ENCODE assay signal across 9 mouse cellular contexts in genomic region chr1:75015551-75016265, GRCm38 (mm10).
A peak's percentile ranks its signal among the peaks of the same experiment; 100 is the strongest.
DNase-seq lines count a peak whose midpoint lies in the region; ATAC-seq and TF ChIP-seq lines count a peak whose summit lies in the region.
"Had no signal": no experiment of that assay in that cellular context is flagged by ENCODE, and none has a peak within 500 bp of the region (broad histone marks: within the 10 kb centered on the region; RNA-seq: fewer than 3 reads in every experiment).

No protein-coding gene starts in this region.

- H3K4me2 ChIP-seq in intestine, embryonic 14.5 days (ENCODE audit: low read length), result peak overlapping the region; percentile 23; the same call in 1 of the 2 replicates
- H3K4me2 ChIP-seq in hindbrain, embryonic 16.5 days (ENCODE audit: low read length), result no peak overlapping the region
- H3K4me2 ChIP-seq: hindbrain, embryonic 12.5 days had no signal

- H3K9me3 ChIP-seq in intestine, embryonic 14.5 days (ENCODE audit: control insufficient read depth, low read length), result no peaks in the 10 kb centered on the region
- H3K9me3 ChIP-seq in hindbrain, embryonic 16.5 days (ENCODE audit: control insufficient read depth, low read length), result no peaks in the 10 kb centered on the region
- H3K9me3 ChIP-seq: hindbrain, embryonic 12.5 days had no signal

- no peaks in the 10 kb centered on the region for H3K27me3 ChIP-seq in intestine, embryonic 14.5 days (replicated peaks; ENCODE audit: control insufficient read depth, insufficient read depth, low read length)
- H3K27me3 ChIP-seq in hindbrain, embryonic 16.5 days (replicated peaks; ENCODE audit: control insufficient read depth, insufficient read depth, low read length), result peaks cover 3% of the 10 kb centered on the region; the same call in 1 of the 2 replicates

- H3K36me3 ChIP-seq in intestine, embryonic 14.5 days (ENCODE audit: control insufficient read depth, insufficient read depth, low read length), result no peaks in the 10 kb centered on the region
- H3K36me3 ChIP-seq in hindbrain, embryonic 16.5 days (ENCODE audit: control insufficient read depth, insufficient read depth, low read length), result no peaks in the 10 kb centered on the region
- H3K36me3 ChIP-seq: hindbrain, embryonic 12.5 days had no signal

- H3K4me3 ChIP-seq in gastrocnemius, adult 2 months, result peak overlapping the region; percentile 32
- no peak overlapping the region for H3K4me3 ChIP-seq in intestine, embryonic 14.5 days (ENCODE audit: low read depth, low read length)
- H3K4me3 ChIP-seq in hindbrain, embryonic 16.5 days (ENCODE audit: low read length), result no peak overlapping the region
- H3K4me3 ChIP-seq: hindbrain, embryonic 12.5 days had no signal

- no peak overlapping the region for H3K9ac ChIP-seq in intestine, embryonic 14.5 days (ENCODE audit: low read length)
- no peak overlapping the region for H3K9ac ChIP-seq in hindbrain, embryonic 16.5 days (ENCODE audit: low read depth, low read length)
- H3K9ac ChIP-seq: hindbrain, embryonic 12.5 days had no signal

- WGBS in intestine, embryonic 14.5 days, result 19% methylated on average over 13 of the region's 13 CpGs
- 30% methylated on average over 13 of the region's 13 CpGs for WGBS in hindbrain, embryonic 16.5 days

- no peak for TF ChIP-seq CTCF in gastrocnemius, adult 2 months (IDR thresholded peaks at IDR 0.05)

- DNase-seq in gastrocnemius, adult 2 months, result peak; percentile 26
- DNase-seq in gastrocnemius, postnatal 4 days (ENCODE audit: low spot score in 2 of 2), result no peak
- DNase-seq in adrenal gland, postnatal 14 days, result peak; percentile 43
- DNase-seq in intestine, embryonic 14.5 days (ENCODE audit: low spot score), result peak; percentile 59
- DNase-seq in lung, postnatal 10 days, result peak; percentile 24
- no peak for DNase-seq in T-cell, adult 2 months (ENCODE audit: low spot score)
- no peak for DNase-seq in cerebellum, adult 11-12 months

- H3K27ac ChIP-seq in gastrocnemius, adult 2 months, result peak overlapping the region; percentile 57; the same call in 1 of the 2 replicates
- H3K27ac ChIP-seq in intestine, embryonic 14.5 days (ENCODE audit: low read depth), result peak overlapping the region; percentile 14; the same call in 1 of the 2 replicates
- H3K27ac ChIP-seq in hindbrain, embryonic 16.5 days (ENCODE audit: low read depth, low read length), result no peak overlapping the region
- H3K27ac ChIP-seq: hindbrain, embryonic 12.5 days had no signal

- ATAC-seq in intestine, embryonic 14.5 days (replicated peaks; ENCODE audit: low FRiP score, low TSS enrichment, low read depth), result peak; percentile 58; the same call in 1 of the 2 replicates
- no peak for ATAC-seq in hindbrain, embryonic 16.5 days

- peaks cover 17% of the 10 kb centered on the region for H3K4me1 ChIP-seq in intestine, embryonic 14.5 days (replicated peaks; ENCODE audit: control insufficient read depth, insufficient read depth, low read length)
- H3K4me1 ChIP-seq in hindbrain, embryonic 16.5 days (ENCODE audit: control insufficient read depth, insufficient read depth, low read depth, low read length), result no peaks in the 10 kb centered on the region

- intact Hi-C loops in gastrocnemius, adult 2 months (cut with DNase I), result loop anchor here (2.0 kb wide), 1 partner anchor 67 kb away; no protein-coding TSS in a partner anchor

Comparison
In these comparisons a context has a peak if more than half of its experiments do, and no peak if none do; other contexts are left out.
1. DNase-seq: peak in gastrocnemius, adult 2 months (single experiment), adrenal gland, postnatal 14 days (single experiment), intestine, embryonic 14.5 days (single experiment) and lung, postnatal 10 days (single experiment); none in gastrocnemius, postnatal 4 days (0 of 2), T-cell, adult 2 months (single experiment) and cerebellum, adult 11-12 months (single experiment).